In genomic region chr1:62696983-62697341, GRCm38 (mm10) we compare ENCODE assay signal across 9 mouse cellular contexts. TPM values are rescaled to one million over a fixed set of nuclear protein-coding genes. Genes with fewer than 3 reads are reported as not detected.
A peak's percentile ranks its signal among the peaks of the same experiment; 100 is the strongest.
DNase-seq lines count a peak whose midpoint lies in the region; ATAC-seq and TF ChIP-seq lines count a peak whose summit lies in the region.
"Had no signal": no experiment of that assay in that cellular context is flagged by ENCODE, and none has a peak within 500 bp of the region (broad histone marks: within the 10 kb centered on the region; RNA-seq: fewer than 3 reads in every experiment).

No protein-coding gene starts in this region.

- H3K27ac ChIP-seq in cortical plate, adult 2 months (ENCODE audit: insufficient read depth, low read length) = no peak overlapping the region
- H3K27ac ChIP-seq in hindbrain, embryonic 10.5 days = no peak overlapping the region
- H3K27ac ChIP-seq in liver, embryonic 14.5 days = no peak overlapping the region
- H3K27ac ChIP-seq in neural tube, embryonic 15.5 days (replicated peaks) = no peak overlapping the region
- H3K27ac ChIP-seq: neural tube, embryonic 12.5 days had no signal

- no peak for TF ChIP-seq POLR2A in cortical plate, adult 2 months (IDR thresholded peaks at IDR 0.05; ENCODE audit: extremely low read depth, insufficient read depth, low read length)

- WGBS in hindbrain, embryonic 10.5 days = 34% methylated on average over 9 of the region's 9 CpGs
- WGBS in liver, embryonic 14.5 days (ENCODE audit: insufficient replicate concordance) = 11% methylated on average over 9 of the region's 9 CpGs
- 22% methylated on average over 9 of the region's 9 CpGs for WGBS in neural tube, embryonic 15.5 days

- H3K9ac ChIP-seq in liver, embryonic 14.5 days (replicated peaks) = no peak overlapping the region
- H3K9ac ChIP-seq in neural tube, embryonic 15.5 days (replicated peaks) = no peak overlapping the region
- H3K9ac ChIP-seq: neural tube, embryonic 12.5 days had no signal

- TF ChIP-seq EP300 in liver, embryonic 14.5 days (IDR thresholded peaks at IDR 0.05; ENCODE audit: low read depth) = no peak

- no peaks in the 10 kb centered on the region for H3K36me3 ChIP-seq in hindbrain, embryonic 10.5 days
- no peaks in the 10 kb centered on the region for H3K36me3 ChIP-seq in liver, embryonic 14.5 days (replicated peaks; ENCODE audit: control insufficient read depth, insufficient read depth, low read depth)
- H3K36me3 ChIP-seq in neural tube, embryonic 15.5 days = no peaks in the 10 kb centered on the region
- H3K36me3 ChIP-seq: neural tube, embryonic 12.5 days had no signal

- DNase-seq in kidney, adult 18-20 months = peak; percentile 39
- DNase-seq in kidney, adult 11 months = no peak
- peak; percentile 37 for DNase-seq in hindbrain, embryonic 10.5 days (ENCODE audit: low spot score)
- DNase-seq in liver, embryonic 14.5 days (ENCODE audit: low read depth in 3 of 3, low spot score in 3 of 3) = peak in 1 of 3 experiments; percentile 7
- DNase-seq in thymus, postnatal 36 days = no peak
- no peak for DNase-seq in gastrocnemius, postnatal 4 days (ENCODE audit: low spot score in 2 of 2)

- no peak overlapping the region for H3K4me3 ChIP-seq in cortical plate, adult 2 months (ENCODE audit: insufficient read depth, low read length)
- no peak overlapping the region for H3K4me3 ChIP-seq in hindbrain, embryonic 10.5 days
- no peak overlapping the region for H3K4me3 ChIP-seq in liver, embryonic 14.5 days (ENCODE audit: insufficient read depth in 1 of 2, low read depth in 2 of 2, low read length in 2 of 2)
- no peak overlapping the region for H3K4me3 ChIP-seq in neural tube, embryonic 15.5 days (replicated peaks)
- H3K4me3 ChIP-seq: neural tube, embryonic 12.5 days had no signal

- peaks cover 32% of the 10 kb centered on the region for H3K27me3 ChIP-seq in hindbrain, embryonic 10.5 days (ENCODE audit: insufficient read depth, poor library complexity, severe bottlenecking)
- H3K27me3 ChIP-seq in liver, embryonic 14.5 days (ENCODE audit: control insufficient read depth, insufficient read depth, low read length) = peaks cover 7% of the 10 kb centered on the region
- peaks cover 5% of the 10 kb centered on the region; the same call in 1 of the 2 replicates for H3K27me3 ChIP-seq in neural tube, embryonic 15.5 days (replicated peaks)

- H3K9me3 ChIP-seq in hindbrain, embryonic 10.5 days = no peaks in the 10 kb centered on the region
- H3K9me3 ChIP-seq in liver, embryonic 14.5 days (ENCODE audit: control insufficient read depth, low read length) = no peaks in the 10 kb centered on the region
- H3K9me3 ChIP-seq in neural tube, embryonic 15.5 days (replicated peaks) = no peaks in the 10 kb centered on the region
- H3K9me3 ChIP-seq: neural tube, embryonic 12.5 days had no signal

- TF ChIP-seq CTCF in cortical plate, adult 2 months (IDR thresholded peaks at IDR 0.05; ENCODE audit: extremely low read depth, insufficient read depth, low read length) = peak; percentile 76
- TF ChIP-seq CTCF in liver, embryonic 14.5 days (IDR thresholded peaks at IDR 0.05; ENCODE audit: low read depth) = peak; percentile 55

- ATAC-seq in liver, embryonic 14.5 days (ENCODE audit: insufficient read depth) = no peak
- ATAC-seq in neural tube, embryonic 15.5 days (ENCODE audit: low FRiP score) = peak; percentile 81; the same call in 1 of the 2 replicates

- no peak overlapping the region for H3K4me2 ChIP-seq in liver, embryonic 14.5 days (ENCODE audit: low read depth)
- 0 out of 2 replicates have a peak overlapping the region, but pooled peaks have one; percentile 32 for H3K4me2 ChIP-seq in neural tube, embryonic 15.5 days
- H3K4me2 ChIP-seq: neural tube, embryonic 12.5 days had no signal

- H3K4me1 ChIP-seq in cortical plate, adult 2 months (ENCODE audit: control insufficient read depth, insufficient read depth, low read length) = peaks cover 2% of the 10 kb centered on the region; the same call in 1 of the 2 replicates
- peaks cover 20% of the 10 kb centered on the region; the same call in 1 of the 2 replicates for H3K4me1 ChIP-seq in hindbrain, embryonic 10.5 days (replicated peaks)
- H3K4me1 ChIP-seq in liver, embryonic 14.5 days (replicated peaks; ENCODE audit: control insufficient read depth in 2 of 2, insufficient read depth in 2 of 2, low read length in 1 of 2) = no peaks in the 10 kb centered on the region
- peaks cover 20% of the 10 kb centered on the region for H3K4me1 ChIP-seq in neural tube, embryonic 15.5 days
- H3K4me1 ChIP-seq: neural tube, embryonic 12.5 days had no signal

RNA-seq across cellular contexts. Expression of gene Nrp2, which starts 6.1 kb away (rescaled TPM):
- 7.7 and 8.8 TPM in 2 replicates for polyA plus RNA-seq in cortical plate, adult 2 months (2012; rRNA removed)
- polyA plus RNA-seq in hindbrain, embryonic 10.5 days (2016; fragmentation: Nextera tagmentation; extraction: Ambion mirVana) = 21.8 and 23.1 TPM in 2 replicates
- polyA plus RNA-seq in liver, embryonic 14.5 days (2012; rRNA removed) = 0.76 and 0.77 TPM in 2 replicates
- polyA plus RNA-seq in liver, embryonic 14.5 days (2014; fragmentation: Nextera tagmentation; extraction: Ambion mirVana) = 0.32 and 0.91 TPM in 2 replicates
- polyA plus RNA-seq in neural tube, embryonic 15.5 days (2015; fragmentation: Nextera tagmentation; extraction: Ambion mirVana) = 33.4 and 35.6 TPM in 2 replicates
- total RNA-seq in gastrocnemius, postnatal 4 days (2021) = 10 to 100 TPM; 23.2 to 24.0 TPM

Comparison
In these comparisons a context has a peak if more than half of its experiments do, and no peak if none do; other contexts are left out.
1. DNase-seq: peak in kidney, adult 18-20 months (single experiment) and hindbrain, embryonic 10.5 days (single experiment); none in kidney, adult 11 months (single experiment), thymus, postnatal 36 days (0 of 2) and gastrocnemius, postnatal 4 days (0 of 2).